Mouse (Mus musculus) hindbrain, embryonic 12.5 days (tissue): ENCODE results near the gene Coro6. TPM values are rescaled to one million over a fixed set of nuclear protein-coding genes. Genes with fewer than 3 reads are reported as not detected.

Source experiments
- ATAC-seq: fragments of 200-750 bp; cut with Nextera tagmentation; 2 replicates; pipeline ENCODE4 v1.8.0; 2017; ENCODE audit warnings: moderate TSS enrichment; ENCODE audit not compliant: low FRiP score
- H3K27ac ChIP-seq: fragments of 300-500 bp; sonication (generic); 2 replicates; pipeline ENCODE4 v1.5.1; 2016; ENCODE audit warnings: mild to moderate bottlenecking
- H3K27me3 ChIP-seq: fragments of 300-500 bp; sonication (generic); 2 replicates; pipeline ENCODE4 v1.6.1; 2016; ENCODE audit warnings: mild to moderate bottlenecking
- H3K36me3 ChIP-seq: fragments of 300-500 bp; sonication (generic); 2 replicates; pipeline ENCODE4 v1.6.1; 2016; ENCODE audit warnings: mild to moderate bottlenecking
- H3K4me1 ChIP-seq: fragments of 300-500 bp; sonication (generic); 2 replicates; pipeline ENCODE4 v1.6.1; 2016
- H3K4me2 ChIP-seq: fragments of 300-500 bp; sonication (generic); replicated peaks from 2 replicates; pipeline ENCODE4 v1.6.1; 2016; ENCODE audit warnings: mild to moderate bottlenecking
- H3K4me3 ChIP-seq: fragments of 300-500 bp; sonication (generic); 2 replicates; pipeline ENCODE4 v1.5.1; 2016; ENCODE audit warnings: mild to moderate bottlenecking
- H3K9ac ChIP-seq: fragments of 300-500 bp; sonication (generic); 2 replicates; pipeline ENCODE4 v1.6.1; 2016; ENCODE audit warnings: mild to moderate bottlenecking, moderate library complexity
- H3K9me3 ChIP-seq: fragments of 300-500 bp; sonication (generic); replicated peaks from 2 replicates; pipeline ENCODE4 v1.6.1; 2016; ENCODE audit warnings: mild to moderate bottlenecking
- WGBS: fragments of 180-500 bp; shearing (Covaris S2); methylation state at CpG from one replicate; pipeline ENCODE4 v1.1.7; 2016; 5-methylcytosine and 5-hydroxymethylcytosine counted together
- polyA plus RNA-seq: library from polyadenylated mRNA; unstranded; fragments of >200 nt; fragmentation: Nextera tagmentation; extraction: Ambion mirVana; gene quantifications from 2 replicates; pipeline ENCODE4 v1.2.1, GENCODE M21; 2016

The Coro6 gene
- polyA plus RNA-seq, 1 experiment from 2014 or later: 0.09 TPM

DNA sequence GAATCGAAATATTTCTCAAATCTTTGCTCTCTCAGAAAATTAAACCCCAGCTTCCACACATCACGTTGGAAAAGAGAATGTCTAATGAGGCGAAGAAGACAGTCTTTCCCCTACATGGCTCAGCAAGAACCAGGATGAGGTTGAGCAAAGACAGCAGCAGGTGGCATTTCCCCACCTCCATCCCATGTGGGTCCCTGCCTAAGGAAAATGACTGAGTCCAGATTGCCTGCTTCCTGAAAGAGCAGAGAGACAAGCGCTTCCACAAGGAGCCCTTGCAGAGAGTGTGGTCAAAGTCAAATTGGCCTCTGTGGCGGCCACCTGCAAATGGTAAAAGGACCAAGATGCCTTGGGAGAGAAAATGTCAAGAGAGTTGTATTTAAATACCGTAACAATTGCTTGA, 28.2 kb downstream of the Coro6 start:
- Histone ChIP-seq H3K27ac (no peak overlapping the region), H3K4me2 (peak overlapping the region; percentile 69), H3K36me3 (no peaks in the 10 kb centered on the region), H3K9me3 (no peaks in the 10 kb centered on the region), H3K9ac (no peak overlapping the region), H3K4me1 (peaks cover 75% of the 10 kb centered on the region), H3K27me3 (no peaks in the 10 kb centered on the region), H3K4me3 (peak overlapping the region; percentile 94)
- ATAC-seq: no peak
- 65% methylated on average over 6 of the region's 6 CpGs for whole genome bisulfite sequencing

DNA sequence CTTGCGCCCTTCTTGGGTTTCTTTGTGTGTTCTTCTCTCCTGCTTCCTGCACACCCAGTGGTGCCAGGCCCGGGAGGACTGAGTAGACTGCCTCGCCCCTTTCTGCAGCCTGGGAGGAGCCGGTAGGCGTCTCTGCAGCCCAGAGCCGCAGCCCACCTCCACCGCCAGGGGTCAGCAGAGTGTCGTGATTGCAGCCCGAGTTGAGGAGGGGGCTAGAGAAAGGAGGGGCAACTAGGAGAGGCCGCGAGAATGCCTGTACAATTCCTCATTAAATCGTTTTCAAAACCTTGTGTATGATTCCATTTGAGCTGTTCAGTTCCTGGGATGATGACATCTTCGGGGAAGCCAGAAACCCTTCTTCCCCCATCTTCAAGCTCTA, 28.9 kb downstream of the Coro6 start:
- Histone ChIP-seq H3K27me3 (no peaks in the 10 kb centered on the region), H3K9me3 (no peaks in the 10 kb centered on the region), H3K27ac (peak overlapping the region; percentile 87), H3K4me1 (peaks cover 74% of the 10 kb centered on the region), H3K36me3 (no peaks in the 10 kb centered on the region), H3K4me3 (peak overlapping the region; percentile 97), H3K9ac (peak overlapping the region; percentile 49), H3K4me2 (peak overlapping the region; percentile 69)
- ATAC-seq: peak; percentile 71
- 1% methylated on average over 13 of the region's 13 CpGs for WGBS

DNA sequence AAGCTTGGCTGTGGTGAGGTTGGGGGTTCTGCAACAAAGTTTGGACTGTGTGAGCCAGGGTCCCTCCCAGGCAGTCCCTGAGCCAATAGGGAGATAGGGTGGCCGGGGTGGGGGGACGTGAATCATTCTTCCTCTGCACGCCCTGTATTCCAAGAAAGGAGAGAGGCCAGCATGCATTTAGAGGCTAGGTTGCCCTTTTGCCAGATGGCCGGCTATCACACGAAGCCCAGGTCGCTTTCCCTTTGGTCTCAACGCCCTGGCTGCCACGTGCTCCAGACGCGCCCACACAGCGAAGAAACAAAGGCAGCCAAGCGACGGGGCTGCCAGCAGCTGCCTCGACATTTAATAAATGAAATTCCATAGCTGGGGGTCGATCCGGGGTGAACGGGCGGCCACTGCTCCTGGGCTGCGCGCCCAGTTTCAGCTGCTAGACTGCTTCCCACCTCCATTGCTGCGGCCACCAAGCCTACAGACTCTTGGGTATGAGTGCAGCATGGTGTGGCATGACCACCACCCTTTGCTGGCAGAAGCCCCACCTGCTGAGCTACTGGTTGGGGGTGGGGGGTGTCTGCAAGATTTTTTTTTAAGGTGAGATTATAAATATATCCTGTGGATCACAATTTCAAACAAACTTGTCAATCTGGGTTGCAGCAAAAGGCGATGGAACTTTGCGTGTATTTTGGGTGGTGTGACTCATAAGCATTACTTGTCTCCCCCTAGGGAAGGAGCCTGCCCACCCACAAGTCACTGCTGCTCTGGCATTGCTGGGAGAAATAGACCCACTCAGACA, 29.5 kb downstream of the Coro6 start:
- ATAC-seq: peak; percentile 53
- under 1% methylated on average over 23 of the region's 23 CpGs for WGBS

GRCm38 (mm10) chr11:77492311-77492871, 30.2 kb downstream of the Coro6 start:
- Histone ChIP-seq H3K36me3 (0 out of 2 replicates have a peak, but pooled peaks cover 2% of the 10 kb centered on the region), H3K9me3 (no peaks in the 10 kb centered on the region), H3K4me1 (peaks cover 71% of the 10 kb centered on the region), H3K9ac (peak overlapping the region; percentile 66), H3K4me2 (peak overlapping the region; percentile 69), H3K4me3 (peak overlapping the region; percentile 97), H3K27ac (peak overlapping the region; percentile 87), H3K27me3 (no peaks in the 10 kb centered on the region)
- WGBS: under 1% methylated on average over 18 of the region's 18 CpGs
- ATAC-seq: no peak

More for the DNA sequence above, 29.5 kb downstream of the Coro6 start:
- 0 out of 2 replicates have a peak, but pooled peaks cover 2% of the 10 kb centered on the region for H3K36me3 ChIP-seq
- H3K4me2 ChIP-seq: peak overlapping the region; percentile 69
- no peaks in the 10 kb centered on the region for H3K9me3 ChIP-seq
- no peaks in the 10 kb centered on the region for H3K27me3 ChIP-seq
- peak overlapping the region; percentile 66 for H3K9ac ChIP-seq
- peak overlapping the region; percentile 97 for H3K4me3 ChIP-seq
- H3K4me1 ChIP-seq: peaks cover 71% of the 10 kb centered on the region
- H3K27ac ChIP-seq: peak overlapping the region; percentile 87

DNA sequence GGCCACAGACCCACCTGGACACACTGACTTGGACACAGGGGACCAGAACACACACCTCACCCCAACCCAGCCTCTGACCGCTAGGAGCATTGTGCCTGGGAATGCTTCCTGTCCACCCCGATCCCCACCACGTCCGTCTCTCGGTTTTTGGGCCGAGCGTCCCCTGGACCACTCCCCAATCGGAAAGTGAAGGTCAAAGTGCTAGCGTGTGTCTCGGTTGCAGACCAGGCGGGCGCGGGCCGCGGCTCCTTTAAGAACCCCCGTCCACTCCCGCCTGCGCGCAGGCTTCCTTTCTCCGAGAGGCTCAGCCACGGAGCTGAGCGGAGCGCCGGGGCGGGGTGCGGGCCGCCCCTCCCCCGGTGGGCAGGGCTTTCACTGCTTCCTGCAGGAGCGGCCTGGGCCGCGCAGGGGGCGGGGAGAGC, 30.7 kb downstream of the Coro6 start:
- 0 out of 2 replicates have a peak, but pooled peaks cover 2% of the 10 kb centered on the region for H3K36me3 ChIP-seq
- H3K27ac ChIP-seq: peak overlapping the region; percentile 87
- H3K4me2 ChIP-seq: peak overlapping the region; percentile 69
- peaks cover 71% of the 10 kb centered on the region for H3K4me1 ChIP-seq
- H3K27me3 ChIP-seq: no peaks in the 10 kb centered on the region
- H3K9me3 ChIP-seq: no peaks in the 10 kb centered on the region
- peak overlapping the region; percentile 66 for H3K9ac ChIP-seq
- H3K4me3 ChIP-seq: peak overlapping the region; percentile 97
- WGBS: 2% methylated on average over 23 of the region's 32 CpGs
- peak; percentile 56 for ATAC-seq

DNA sequence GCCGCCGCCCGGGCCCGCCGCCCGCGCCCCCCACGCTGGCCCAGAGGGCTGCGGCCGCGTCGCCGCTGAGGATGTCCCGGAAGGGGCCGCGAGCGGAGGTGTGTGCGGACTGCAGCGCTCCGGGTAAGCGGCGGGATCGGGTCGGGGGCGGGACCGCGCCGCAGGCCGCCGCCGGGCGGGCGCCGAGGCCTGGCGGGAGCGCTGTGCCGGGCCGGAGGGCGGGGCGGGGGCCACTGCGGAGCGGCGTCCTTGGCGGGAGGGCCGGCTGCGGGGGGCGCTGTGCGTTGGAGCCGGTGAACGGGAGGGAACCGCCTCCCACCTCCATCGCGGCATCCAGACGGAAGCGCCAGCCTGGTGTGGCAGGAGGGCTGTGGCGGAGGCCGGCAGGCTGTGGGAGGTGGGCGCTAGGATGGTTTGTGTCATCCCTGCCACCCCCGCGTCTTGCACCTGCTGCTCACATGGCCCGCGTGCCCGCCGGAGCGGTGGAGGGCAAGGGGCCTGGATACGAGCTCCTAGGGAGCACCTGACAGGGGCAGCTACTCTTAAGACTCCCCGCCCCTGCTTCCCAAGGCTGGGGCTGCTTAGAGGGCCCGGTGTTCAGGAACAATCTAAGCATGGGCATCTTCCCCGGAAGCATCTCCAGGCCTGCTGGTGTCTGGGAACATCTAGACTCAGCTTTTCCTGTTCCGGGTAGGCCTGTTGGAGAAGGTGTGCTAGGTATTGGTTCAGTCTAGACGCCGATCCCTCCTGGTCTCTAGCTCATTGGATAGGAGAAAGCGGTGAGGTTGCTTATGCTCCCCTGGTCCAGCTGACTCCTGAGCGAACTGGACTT, 31.5 kb downstream of the Coro6 start, which contains the start of gene Git1:
Gene Git1, plus strand, starts transcription at position 51 of the 832 bp plus-strand sequence.
- Histone ChIP-seq H3K4me3 (peak within 1 kb of the TSS; percentile 97), H3K27ac (peak within 1 kb of the TSS; percentile 92), H3K4me1 (peaks cover 69% of the 10 kb centered on the region), H3K9me3 (no peaks in the 10 kb centered on the region), H3K4me2 (peak within 1 kb of the TSS; percentile 96), H3K27me3 (no peaks in the 10 kb centered on the region), H3K36me3 (peaks cover 3% of the 10 kb centered on the region; the same call in 1 of the 2 replicates), H3K9ac (peak within 1 kb of the TSS; percentile 97)
- 2% methylated on average over 62 of the region's 74 CpGs for WGBS
- ATAC-seq: no peak

DNA sequence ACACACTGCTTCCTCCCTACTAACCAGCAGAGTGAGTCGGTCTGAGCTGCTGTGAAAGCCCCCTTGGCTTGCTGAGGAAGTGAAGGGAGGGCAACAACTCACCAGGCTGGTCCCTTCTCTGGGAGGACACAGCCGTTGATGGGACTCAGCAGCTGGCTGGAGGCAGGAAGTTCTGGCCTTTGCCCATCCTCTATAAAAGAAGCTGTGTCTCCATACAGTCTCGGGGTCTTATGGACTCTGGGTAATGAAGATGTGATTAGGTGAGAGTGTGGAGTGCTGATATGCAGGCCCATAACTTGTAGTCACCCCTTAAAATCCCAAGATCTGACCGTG, 32.1 kb downstream of the Coro6 start:
- Histone ChIP-seq H3K4me3 (peak overlapping the region; percentile 97), H3K27ac (peak overlapping the region; percentile 92), H3K4me2 (peak overlapping the region; percentile 96), H3K36me3 (peaks cover 9% of the 10 kb centered on the region; the same call in 1 of the 2 replicates), H3K9me3 (no peaks in the 10 kb centered on the region), H3K9ac (peak overlapping the region; percentile 97), H3K27me3 (no peaks in the 10 kb centered on the region), H3K4me1 (peaks cover 71% of the 10 kb centered on the region)
- 36% methylated on average over 4 of the region's 4 CpGs for WGBS
- no peak for ATAC-seq

DNA sequence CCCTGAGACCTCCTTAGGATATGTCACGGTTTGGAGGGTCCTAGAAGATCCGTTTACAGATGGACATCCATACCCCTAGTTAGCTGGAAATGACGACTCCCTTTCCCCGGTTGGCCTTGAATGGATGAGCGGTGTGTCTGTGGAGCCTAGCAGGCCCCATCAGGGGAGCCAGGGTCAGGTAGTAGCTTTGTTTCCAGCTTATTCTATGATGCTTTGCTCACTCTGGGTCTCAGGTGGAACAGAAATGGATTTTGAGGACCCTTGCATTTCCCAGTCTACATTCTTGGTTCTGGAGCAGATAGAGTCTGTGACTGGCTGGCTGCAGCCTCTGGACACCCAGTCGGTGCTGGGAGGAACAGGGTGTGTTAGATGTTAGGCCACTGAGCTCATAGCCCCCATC, 32.6 kb downstream of the Coro6 start:
- Histone ChIP-seq H3K27me3 (no peaks in the 10 kb centered on the region), H3K4me1 (peaks cover 74% of the 10 kb centered on the region), H3K27ac (0 out of 2 replicates have a peak overlapping the region, but pooled peaks have one; percentile 3), H3K36me3 (peaks cover 13% of the 10 kb centered on the region), H3K4me2 (peak overlapping the region; percentile 96), H3K9me3 (no peaks in the 10 kb centered on the region), H3K4me3 (peak overlapping the region; percentile 97), H3K9ac (peak overlapping the region; percentile 97)
- 73% methylated on average over 6 of the region's 6 CpGs for WGBS
- no peak for ATAC-seq

GRCm38 (mm10) chr11:77495507-77495906, 33.3 kb downstream of the Coro6 start:
- Histone ChIP-seq H3K4me3 (no peak overlapping the region), H3K4me1 (peaks cover 74% of the 10 kb centered on the region), H3K9ac (peak overlapping the region; percentile 97; the same call in 1 of the 2 replicates), H3K36me3 (peaks cover 21% of the 10 kb centered on the region), H3K4me2 (peak overlapping the region; percentile 96; the same call in 1 of the 2 replicates), H3K27me3 (no peaks in the 10 kb centered on the region), H3K9me3 (no peaks in the 10 kb centered on the region), H3K27ac (no peak overlapping the region)
- no peak for ATAC-seq

GRCm38 (mm10) chr11:77497341-77497756, 35.1 kb downstream of the Coro6 start:
- H3K4me1 ChIP-seq: peaks cover 66% of the 10 kb centered on the region
- no peaks in the 10 kb centered on the region for H3K9me3 ChIP-seq
- H3K4me3 ChIP-seq: no peak overlapping the region
- no peaks in the 10 kb centered on the region for H3K27me3 ChIP-seq
- H3K27ac ChIP-seq: peak overlapping the region; percentile 57
- H3K4me2 ChIP-seq: no peak overlapping the region
- peaks cover 25% of the 10 kb centered on the region for H3K36me3 ChIP-seq
- no peak overlapping the region for H3K9ac ChIP-seq
- no peak for ATAC-seq
- WGBS: 15% methylated on average over 6 of the region's 6 CpGs

- WGBS: 16% methylated on average over 4 of the region's 4 CpGs
- H3K27ac ChIP-seq: peak overlapping the region; percentile 57
These were observed 35.6 kb downstream of the Coro6 start for GRCm38 (mm10) chr11:77497851-77498250.

More at GRCm38 (mm10) chr11:77497851-77498250, 35.6 kb downstream of the Coro6 start:
- Histone ChIP-seq H3K9me3 (no peaks in the 10 kb centered on the region), H3K36me3 (peaks cover 30% of the 10 kb centered on the region), H3K9ac (no peak overlapping the region), H3K27me3 (no peaks in the 10 kb centered on the region), H3K4me2 (no peak overlapping the region), H3K4me1 (peaks cover 64% of the 10 kb centered on the region), H3K4me3 (no peak overlapping the region)
- ATAC-seq: no peak
